Mouse (Mus musculus) kidney, embryonic 14.5 days (tissue): ENCODE measurements at regions not wholly inside any gene's neighbourhood (a gene's known extent, or its start where the extent isn't known, plus 50 kb on each side); places are given as distances from the start of the nearest gene placed in this dataset.

Source experiments
- ATAC-seq: fragments of 200-750 bp; cut with Nextera tagmentation; 2 replicates; pipeline ENCODE4 v1.8.0; 2017; ENCODE audit warnings: moderate number of reproducible peaks, mild to moderate bottlenecking, moderate TSS enrichment, moderate library complexity; ENCODE audit not compliant: low FRiP score, low TSS enrichment
- H3K27ac ChIP-seq: fragments of 300-500 bp; sonication (generic); 2 replicates; pipeline ENCODE4 v1.5.1; 2014; ENCODE audit warnings: low read depth, mild to moderate bottlenecking, low read length, moderate library complexity, mixed read lengths
- H3K27me3 ChIP-seq: fragments of 300-500 bp; sonication (generic); 2 replicates; pipeline ENCODE4 v1.6.1; 2014; ENCODE audit warnings: mild to moderate bottlenecking, low read length; ENCODE audit not compliant: control insufficient read depth, insufficient read depth
- H3K36me3 ChIP-seq: fragments of 300-500 bp; sonication (generic); 2 replicates; pipeline ENCODE4 v1.6.1; 2014; ENCODE audit warnings: low read length, mixed read lengths; ENCODE audit not compliant: control insufficient read depth, insufficient read depth
- H3K4me1 ChIP-seq: fragments of 300-500 bp; sonication (generic); 2 replicates; pipeline ENCODE4 v1.6.1; 2014; ENCODE audit warnings: low read length, mixed read lengths; ENCODE audit not compliant: control insufficient read depth, insufficient read depth
- H3K4me2 ChIP-seq: fragments of 300-500 bp; sonication (generic); replicated peaks from 2 replicates; pipeline ENCODE4 v1.6.1; 2014; ENCODE audit warnings: low read depth, mild to moderate bottlenecking, low read length
- H3K4me3 ChIP-seq: fragments of 300-500 bp; sonication (generic); 2 replicates; pipeline ENCODE4 v1.5.1; 2014; ENCODE audit warnings: mild to moderate bottlenecking, low read length
- H3K9ac ChIP-seq: fragments of 300-500 bp; sonication (generic); 2 replicates; pipeline ENCODE4 v1.6.1; 2014; ENCODE audit warnings: low read depth, mild to moderate bottlenecking, low read length, moderate library complexity
- H3K9me3 ChIP-seq: fragments of 300-500 bp; sonication (generic); 2 replicates; pipeline ENCODE4 v1.6.1; 2016; ENCODE audit warnings: low read length; ENCODE audit not compliant: control insufficient read depth
- WGBS: fragments of 180-500 bp; shearing (Covaris S2); extraction: QIAGEN DNeasy Blood & Tissue Kit; methylation state at CpG from one replicate; pipeline ENCODE4 v1.1.7; 2014; 5-methylcytosine and 5-hydroxymethylcytosine counted together

DNA sequence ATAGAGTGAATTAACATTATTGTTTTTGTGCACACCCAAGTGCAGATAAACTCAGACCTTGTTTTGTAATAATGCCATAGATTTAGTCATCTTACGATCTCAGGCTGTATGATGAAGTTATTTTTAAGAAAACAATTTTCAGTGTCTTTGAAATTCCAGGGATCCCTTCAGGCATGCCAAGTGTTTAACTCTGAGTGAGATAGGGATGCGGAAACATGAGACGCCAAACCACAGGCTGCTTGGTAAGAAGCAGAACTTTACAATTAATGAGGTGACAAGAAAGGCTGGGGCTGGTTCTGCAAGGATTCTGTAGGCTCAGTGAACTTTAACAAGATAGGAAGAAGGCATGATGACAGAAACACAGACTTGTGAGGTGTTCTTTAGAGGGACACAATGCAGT, 292.3 kb upstream of the Alcam start:
- Histone ChIP-seq H3K36me3 (no peaks in the 10 kb centered on the region), H3K4me2 (no peak overlapping the region), H3K27ac (no peak overlapping the region), H3K9ac (no peak overlapping the region), H3K4me1 (no peaks in the 10 kb centered on the region), H3K4me3 (no peak overlapping the region), H3K27me3 (no peaks in the 10 kb centered on the region), H3K9me3 (no peaks in the 10 kb centered on the region)
- peak; percentile 83 for ATAC-seq
- 30% methylated on average over 3 of the region's 3 CpGs for WGBS

DNA sequence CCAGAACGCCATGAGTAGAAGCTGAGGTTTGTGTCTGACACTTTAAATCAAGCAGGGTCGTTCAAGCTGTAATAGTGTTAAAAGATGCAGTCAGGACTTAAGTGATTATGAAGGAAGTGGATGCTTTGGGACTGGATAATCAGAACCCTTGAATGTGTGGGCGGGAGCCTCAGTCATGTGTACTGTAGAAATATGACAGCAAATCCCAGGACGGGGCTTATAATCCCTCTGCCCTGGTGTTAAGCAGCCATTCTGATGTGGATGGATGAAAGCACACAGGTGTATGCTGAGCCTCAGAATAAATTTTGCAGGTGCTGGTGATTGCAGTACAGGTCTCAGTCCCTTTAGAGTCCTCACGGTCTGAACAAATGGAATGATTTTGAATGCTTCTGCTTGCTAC, 290.8 kb upstream of the Alcam start:
- no peaks in the 10 kb centered on the region for H3K27me3 ChIP-seq
- WGBS = 76% methylated on average over 5 of the region's 5 CpGs
- no peak for ATAC-seq

GRCm38 (mm10) chr16:52742166-52742565, 288.3 kb upstream of the Alcam start:
- no peak overlapping the region for H3K27ac ChIP-seq
- no peak overlapping the region for H3K9ac ChIP-seq
- H3K4me1 ChIP-seq = no peaks in the 10 kb centered on the region
- H3K4me3 ChIP-seq = no peak overlapping the region
- H3K9me3 ChIP-seq = no peaks in the 10 kb centered on the region
- no peak overlapping the region for H3K4me2 ChIP-seq
- H3K27me3 ChIP-seq = no peaks in the 10 kb centered on the region
- no peaks in the 10 kb centered on the region for H3K36me3 ChIP-seq
- 72% methylated on average over 3 of the region's 3 CpGs for whole genome bisulfite sequencing
- no peak for ATAC-seq

More for the DNA sequence above, 290.8 kb upstream of the Alcam start:
- H3K9me3 ChIP-seq = no peaks in the 10 kb centered on the region
- H3K4me3 ChIP-seq = no peak overlapping the region
- no peak overlapping the region for H3K27ac ChIP-seq
- no peaks in the 10 kb centered on the region for H3K4me1 ChIP-seq
- H3K36me3 ChIP-seq = no peaks in the 10 kb centered on the region
- H3K9ac ChIP-seq = no peak overlapping the region
- no peak overlapping the region for H3K4me2 ChIP-seq

GRCm38 (mm10) chr16:52726120-52726844, 272.4 kb upstream of the Alcam start:
- Histone ChIP-seq H3K9ac (no peak overlapping the region), H3K27ac (no peak overlapping the region), H3K4me2 (no peak overlapping the region), H3K4me3 (no peak overlapping the region), H3K36me3 (no peaks in the 10 kb centered on the region), H3K27me3 (no peaks in the 10 kb centered on the region), H3K9me3 (no peaks in the 10 kb centered on the region), H3K4me1 (no peaks in the 10 kb centered on the region)
- WGBS = 91% methylated on average over 3 of the region's 3 CpGs
- ATAC-seq = no peak

GRCm38 (mm10) chr16:52718231-52718932, 264.5 kb upstream of the Alcam start:
- H3K27ac ChIP-seq = no peak overlapping the region
- H3K9me3 ChIP-seq = no peaks in the 10 kb centered on the region
- no peak for ATAC-seq
- no peaks in the 10 kb centered on the region for H3K36me3 ChIP-seq
- H3K4me2 ChIP-seq = no peak overlapping the region
- H3K4me1 ChIP-seq = no peaks in the 10 kb centered on the region
- H3K9ac ChIP-seq = no peak overlapping the region
- H3K27me3 ChIP-seq = no peaks in the 10 kb centered on the region
- WGBS = 97% methylated on average over 1 of the region's 1 CpGs
- H3K4me3 ChIP-seq = no peak overlapping the region

DNA sequence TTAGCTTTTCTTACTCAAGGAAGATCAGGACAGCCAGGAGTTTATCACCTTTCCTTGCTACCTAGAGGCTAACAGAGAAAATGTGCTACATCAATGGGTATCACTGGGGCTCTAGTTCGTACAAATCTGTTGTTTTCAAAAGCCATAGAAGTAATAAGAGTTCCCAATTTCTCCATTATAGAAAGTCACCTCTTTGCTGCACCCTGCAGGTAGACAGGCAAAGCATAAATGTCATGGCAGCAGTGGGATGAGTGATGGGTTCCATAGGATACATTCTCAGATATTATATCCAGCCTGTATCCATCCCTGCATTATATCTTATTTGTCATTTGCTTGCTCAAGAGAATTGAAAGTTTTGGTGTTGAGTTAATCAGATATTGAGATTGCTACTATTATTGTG, 236.4 kb upstream of the Alcam start:
- no peak overlapping the region for H3K9ac ChIP-seq
- WGBS = 97% methylated on average over 1 of the region's 1 CpGs
- no peaks in the 10 kb centered on the region for H3K27me3 ChIP-seq
- no peak overlapping the region for H3K4me2 ChIP-seq
- no peak for ATAC-seq
- H3K27ac ChIP-seq = no peak overlapping the region
- H3K36me3 ChIP-seq = no peaks in the 10 kb centered on the region
- H3K4me1 ChIP-seq = no peaks in the 10 kb centered on the region
- no peaks in the 10 kb centered on the region for H3K9me3 ChIP-seq
- no peak overlapping the region for H3K4me3 ChIP-seq

GRCm38 (mm10) chr16:52654825-52655224, 201.0 kb upstream of the Alcam start:
- Histone ChIP-seq H3K4me3 (no peak overlapping the region), H3K4me1 (no peaks in the 10 kb centered on the region), H3K27me3 (no peaks in the 10 kb centered on the region)

More at GRCm38 (mm10) chr16:52654825-52655224, 201.0 kb upstream of the Alcam start:
- Histone ChIP-seq H3K9ac (no peak overlapping the region), H3K9me3 (no peaks in the 10 kb centered on the region), H3K4me2 (no peak overlapping the region), H3K27ac (no peak overlapping the region), H3K36me3 (no peaks in the 10 kb centered on the region)
- ATAC-seq = no peak
